ENCODE assay signal across 30 mouse cellular contexts in genomic region chr4:120057529-120057928, GRCm38 (mm10). TPM values are rescaled to one million over a fixed set of nuclear protein-coding genes. Genes with fewer than 3 reads are reported as not detected.
A peak's percentile ranks its signal among the peaks of the same experiment; 100 is the strongest.
DNase-seq lines count a peak whose midpoint lies in the region; ATAC-seq and TF ChIP-seq lines count a peak whose summit lies in the region.
"Had no signal": no experiment of that assay in that cellular context is flagged by ENCODE, and none has a peak within 500 bp of the region (broad histone marks: within the 10 kb centered on the region; RNA-seq: fewer than 3 reads in every experiment).

No protein-coding gene starts in this region.

- H3K27me3 ChIP-seq in intestine, postnatal 0 days (replicated peaks; ENCODE audit: control insufficient read depth, insufficient read depth, low read length) = no peaks in the 10 kb centered on the region
- no peaks in the 10 kb centered on the region for H3K27me3 ChIP-seq in intestine, embryonic 16.5 days (replicated peaks; ENCODE audit: control insufficient read depth, insufficient read depth, low read length)
- no peaks in the 10 kb centered on the region for H3K27me3 ChIP-seq in CH12.LX (replicated peaks)
- no peaks in the 10 kb centered on the region for H3K27me3 ChIP-seq in stomach, postnatal 0 days (ENCODE audit: control insufficient read depth, insufficient read depth, low read length)
- H3K27me3 ChIP-seq in hindbrain, embryonic 14.5 days (ENCODE audit: control insufficient read depth, insufficient read depth, low read length) = no peaks in the 10 kb centered on the region
- H3K27me3 ChIP-seq: embryonic facial prominence, embryonic 15.5 days; forebrain, embryonic 12.5 days had no signal

- peak; percentile 22; the same call in 1 of the 2 replicates for TF ChIP-seq POLR2A in CH12.LX (IDR thresholded peaks at IDR 0.05; ENCODE audit: low read depth, low read length)

- H3K4me1 ChIP-seq in intestine, postnatal 0 days (replicated peaks; ENCODE audit: control insufficient read depth, insufficient read depth, low read length) = no peaks in the 10 kb centered on the region
- H3K4me1 ChIP-seq in intestine, embryonic 16.5 days (ENCODE audit: control insufficient read depth, insufficient read depth, low read length) = no peaks in the 10 kb centered on the region
- H3K4me1 ChIP-seq in CH12.LX (ENCODE audit: control insufficient read depth in 1 of 2, insufficient read depth in 2 of 2) (peaks cover 36 to 92% of the 10 kb centered on the region in 2 experiments), ES-E14 (ENCODE audit: control insufficient read depth in 2 of 2, insufficient read depth in 2 of 2, low read length in 2 of 2, poor library complexity in 1 of 2) (no peaks in the 10 kb centered on the region)
- no peaks in the 10 kb centered on the region for H3K4me1 ChIP-seq in stomach, postnatal 0 days (replicated peaks; ENCODE audit: control insufficient read depth, insufficient read depth)
- H3K4me1 ChIP-seq in hindbrain, embryonic 14.5 days (replicated peaks; ENCODE audit: control insufficient read depth, insufficient read depth, low read length) = no peaks in the 10 kb centered on the region
- H3K4me1 ChIP-seq: embryonic facial prominence, embryonic 13.5 days; embryonic facial prominence, embryonic 15.5 days had no signal

- peak; percentile 85 for TF ChIP-seq RAD21 in CH12.LX (IDR thresholded peaks at IDR 0.05; ENCODE audit: low read depth, low read length)

- no peak overlapping the region for H3K4me3 ChIP-seq in intestine, postnatal 0 days (ENCODE audit: low read depth, low read length)
- H3K4me3 ChIP-seq in intestine, embryonic 16.5 days (ENCODE audit: low read length) = no peak overlapping the region
- H3K4me3 ChIP-seq in CH12.LX (replicated peaks in 1 of 3; ENCODE audit: low read depth in 2 of 3, low read length in 2 of 3, poor library complexity in 1 of 3) = peak overlapping the region; percentile 46 to 61 (median 55)
- no peak overlapping the region for H3K4me3 ChIP-seq in ES-E14 (ENCODE audit: insufficient read depth in 1 of 2, low read depth in 1 of 2, low read length in 2 of 2, poor library complexity in 1 of 2, severe bottlenecking in 1 of 2)
- no peak overlapping the region for H3K4me3 ChIP-seq in stomach, postnatal 0 days (ENCODE audit: low read depth, low read length)
- no peak overlapping the region for H3K4me3 ChIP-seq in hindbrain, embryonic 14.5 days (replicated peaks; ENCODE audit: low read length)
- H3K4me3 ChIP-seq: embryonic facial prominence, embryonic 13.5 days; embryonic facial prominence, embryonic 15.5 days; erythroblast, embryonic 14.5 days; forebrain, embryonic 10.5 days; forebrain, embryonic 12.5 days had no signal

- TF ChIP-seq CTCF in intestine, postnatal 0 days (IDR thresholded peaks at IDR 0.05; ENCODE audit: low read depth) = 0 out of 2 replicates have a peak, but pooled peaks have one; percentile 15
- TF ChIP-seq CTCF in CH12.LX (conservative IDR thresholded peaks at IDR 0.05 in 1 of 2, IDR thresholded peaks at IDR 0.05 in 1 of 2; ENCODE audit: low read depth in 2 of 2, low read length in 2 of 2) = peak in 1 of 2 experiments; percentile 78; a peak in 2 of 4 replicates
- 0 out of 2 replicates have a peak, but pooled peaks have one; percentile 19 for TF ChIP-seq CTCF in stomach, postnatal 0 days (IDR thresholded peaks at IDR 0.05; ENCODE audit: low read depth)

- in situ Hi-C loops in CH12.LX (cut with MboI; ENCODE audit: low pct_ligation_motif_present, low pct_unique_long_range_greater_than_20kb, low sequenced_read_pairs) = no loop called here
- in situ Hi-C loops in ES-E14 (cut with MboI; ENCODE audit: low sequenced_read_pairs in 2 of 2, unreplicated experiment in 2 of 2) = no loop called here

- H3K9me3 ChIP-seq in intestine, postnatal 0 days (ENCODE audit: control insufficient read depth) = no peaks in the 10 kb centered on the region
- no peaks in the 10 kb centered on the region for H3K9me3 ChIP-seq in intestine, embryonic 16.5 days (ENCODE audit: control insufficient read depth, low read length)
- H3K9me3 ChIP-seq in CH12.LX (replicated peaks; ENCODE audit: low read length) (peaks cover 3% of the 10 kb centered on the region), ES-E14 (ENCODE audit: control insufficient read depth, insufficient read depth, low read depth, low read length) (no peaks in the 10 kb centered on the region)
- H3K9me3 ChIP-seq in stomach, postnatal 0 days (ENCODE audit: control insufficient read depth, low read length) = no peaks in the 10 kb centered on the region
- H3K9me3 ChIP-seq in hindbrain, embryonic 14.5 days (ENCODE audit: control insufficient read depth, low read length) = no peaks in the 10 kb centered on the region
- H3K9me3 ChIP-seq: embryonic facial prominence, embryonic 13.5 days; embryonic facial prominence, embryonic 15.5 days; forebrain, embryonic 10.5 days; forebrain, embryonic 12.5 days had no signal

- H3K9ac ChIP-seq in intestine, postnatal 0 days (ENCODE audit: low read depth, low read length) = no peak overlapping the region
- no peak overlapping the region for H3K9ac ChIP-seq in intestine, embryonic 16.5 days (ENCODE audit: low read depth, low read length)
- H3K9ac ChIP-seq in CH12.LX (ENCODE audit: insufficient read depth, low read depth) (peak overlapping the region; percentile 69), ES-E14 (ENCODE audit: insufficient read depth, low read depth, low read length, poor library complexity, severe bottlenecking) (no peak overlapping the region)
- no peak overlapping the region for H3K9ac ChIP-seq in stomach, postnatal 0 days (ENCODE audit: low read length)
- no peak overlapping the region for H3K9ac ChIP-seq in hindbrain, embryonic 14.5 days
- H3K9ac ChIP-seq: embryonic facial prominence, embryonic 13.5 days; embryonic facial prominence, embryonic 15.5 days; forebrain, embryonic 12.5 days had no signal

- peaks cover 37% of the 10 kb centered on the region for H3K79me2 ChIP-seq in CH12.LX (replicated peaks; ENCODE audit: control insufficient read depth, extremely low read depth, insufficient read depth, poor library complexity, severe bottlenecking)

- no peak; the same call in 1 of the 2 replicates for TF ChIP-seq EP300 in CH12.LX (IDR thresholded peaks at IDR 0.05; ENCODE audit: low read length)
- no peak for TF ChIP-seq EP300 in stomach, postnatal 0 days (optimal IDR thresholded peaks at IDR 0.05)

- no peak overlapping the region for H3K4me2 ChIP-seq in intestine, postnatal 0 days (replicated peaks; ENCODE audit: low read depth)
- no peak overlapping the region for H3K4me2 ChIP-seq in intestine, embryonic 16.5 days (ENCODE audit: low read depth, low read length)
- peak overlapping the region; percentile 68 for H3K4me2 ChIP-seq in CH12.LX (ENCODE audit: insufficient read depth, low read depth, poor library complexity, severe bottlenecking)
- no peak overlapping the region for H3K4me2 ChIP-seq in stomach, postnatal 0 days (replicated peaks; ENCODE audit: low read depth)
- no peak overlapping the region for H3K4me2 ChIP-seq in hindbrain, embryonic 14.5 days (replicated peaks)
- H3K4me2 ChIP-seq: embryonic facial prominence, embryonic 13.5 days; embryonic facial prominence, embryonic 15.5 days; forebrain, embryonic 12.5 days had no signal

- H3K27ac ChIP-seq in intestine, postnatal 0 days (ENCODE audit: low read depth, low read length) = no peak overlapping the region
- no peak overlapping the region for H3K27ac ChIP-seq in intestine, embryonic 16.5 days (ENCODE audit: low read length)
- H3K27ac ChIP-seq in CH12.LX (ENCODE audit: insufficient read depth, low read depth) = peak overlapping the region; percentile 40; the same call in 1 of the 2 replicates
- H3K27ac ChIP-seq in ES-E14 (ENCODE audit: insufficient read depth, low read depth, low read length, poor library complexity, severe bottlenecking) = no peak overlapping the region
- no peak overlapping the region for H3K27ac ChIP-seq in stomach, postnatal 0 days (replicated peaks)
- H3K27ac ChIP-seq in hindbrain, embryonic 14.5 days = no peak overlapping the region
- H3K27ac ChIP-seq: embryonic facial prominence, embryonic 13.5 days; embryonic facial prominence, embryonic 15.5 days; forebrain, embryonic 10.5 days; forebrain, embryonic 12.5 days had no signal

- WGBS in intestine, postnatal 0 days = 75% methylated on average over 8 of the region's 8 CpGs
- 76% methylated on average over 8 of the region's 8 CpGs for whole genome bisulfite sequencing in intestine, embryonic 16.5 days
- WGBS in stomach, postnatal 0 days = 79% methylated on average over 8 of the region's 8 CpGs
- WGBS in hindbrain, embryonic 14.5 days = 81% methylated on average over 8 of the region's 8 CpGs

- no peaks in the 10 kb centered on the region for H3K36me3 ChIP-seq in intestine, postnatal 0 days (ENCODE audit: control insufficient read depth, insufficient read depth)
- H3K36me3 ChIP-seq in intestine, embryonic 16.5 days (ENCODE audit: control insufficient read depth, insufficient read depth, low read length) = no peaks in the 10 kb centered on the region
- H3K36me3 ChIP-seq in CH12.LX (replicated peaks in 1 of 2; ENCODE audit: control insufficient read depth in 1 of 2, insufficient read depth in 1 of 2, low read length in 1 of 2) (peaks cover 0 to 33% of the 10 kb centered on the region in 2 experiments), ES-E14 (ENCODE audit: control insufficient read depth, insufficient read depth, low read length, poor library complexity, severe bottlenecking) (no peaks in the 10 kb centered on the region)
- H3K36me3 ChIP-seq in stomach, postnatal 0 days (ENCODE audit: control insufficient read depth, insufficient read depth, low read length) = no peaks in the 10 kb centered on the region
- H3K36me3 ChIP-seq in hindbrain, embryonic 14.5 days (replicated peaks; ENCODE audit: control insufficient read depth, insufficient read depth) = no peaks in the 10 kb centered on the region
- H3K36me3 ChIP-seq: embryonic facial prominence, embryonic 13.5 days; embryonic facial prominence, embryonic 15.5 days; forebrain, embryonic 10.5 days; forebrain, embryonic 12.5 days had no signal

- no peak for ATAC-seq in intestine, postnatal 0 days
- ATAC-seq in intestine, embryonic 16.5 days = no peak
- ATAC-seq in stomach, postnatal 0 days (ENCODE audit: low FRiP score, low TSS enrichment) = no peak
- no peak for ATAC-seq in hindbrain, embryonic 14.5 days (ENCODE audit: low FRiP score)
- ATAC-seq: forebrain, embryonic 14.5 days; forebrain, embryonic 16.5 days had no signal

- DNase-seq in CH12.LX (ENCODE audit: extremely low read depth) (peak; percentile 76), ES-E14 (ENCODE audit: low read depth, low spot score) (no peak)
- DNase-seq in stomach, postnatal 0 days (ENCODE audit: low spot score) = no peak
- no peak for DNase-seq in hindbrain, embryonic 14.5 days (ENCODE audit: low spot score)
- DNase-seq in layer of hippocampus, adult 9-11 months = no peak
- DNase-seq: adrenal gland, adult 2 months; adrenal gland, postnatal 10 days; adrenal gland, postnatal 25 days; cerebellum, adult 11 months; cerebellum, adult 18-20 months; cerebellum, adult 8-10 months; cerebellum, adult 9-11 months; cerebellum, postnatal 14 days; cerebellum, postnatal 36 days; embryo, embryonic 11 days had no signal

- dilution Hi-C loops in CH12.LX (cut with MboI; ENCODE audit: extremely low pct_ligation_motif_present, extremely low pct_unique_long_range_greater_than_20kb, low sequenced_read_pairs) = no loop called here

RNA-seq across cellular contexts. Expression of gene AL607142.1, which starts 7.3 kb away (rescaled TPM):
- polyA plus RNA-seq in intestine, postnatal 0 days (2015; fragmentation: Nextera tagmentation; extraction: Ambion mirVana) = not detected in 2 replicates
- not detected in 2 replicates for polyA plus RNA-seq in intestine, embryonic 16.5 days (2015; fragmentation: Nextera tagmentation; extraction: Ambion mirVana)
- total RNA-seq in CH12.LX (2012; rRNA removed) (not detected in 2 replicates), CH12.LX (2014; rRNA removed) (not detected in 2 replicates), ES-E14 (2012; rRNA removed) (not detected in 2 replicates)
- polyA plus RNA-seq in CH12.LX (2012; ENCODE audit: insufficient read length, low read depth) = 22.0 TPM in 1 of 2 replicates, not detected in the other
- not detected in 2 replicates for polyA plus RNA-seq in stomach, postnatal 0 days (2015; fragmentation: Nextera tagmentation; extraction: Ambion mirVana)
- not detected in 2 replicates for polyA plus RNA-seq in hindbrain, embryonic 14.5 days (2014; fragmentation: Nextera tagmentation; extraction: Ambion mirVana)
- total RNA-seq: adrenal gland, adult 2 months; adrenal gland, postnatal 10 days; adrenal gland, postnatal 25 days; adrenal gland, postnatal 4 days; common myeloid progenitor, adult 5-6 weeks; MEL had no signal
- polyA plus RNA-seq: adrenal gland, adult 2 months; brain, embryonic 14.5 days; C2C12; embryonic facial prominence, embryonic 11.5 days; embryonic facial prominence, embryonic 13.5 days; embryonic facial prominence, embryonic 15.5 days; erythroblast, embryonic 14.5 days; forebrain, embryonic 10.5 days; forebrain, embryonic 12.5 days; forebrain, embryonic 14.5 days; forebrain, embryonic 16.5 days had no signal

Comparison
In these comparisons a context has a peak if more than half of its experiments do, and no peak if none do; other contexts are left out.
1. H3K4me3 ChIP-seq: peak in CH12.LX (3 of 3); none in intestine, postnatal 0 days (single experiment), intestine, embryonic 16.5 days (single experiment), ES-E14 (0 of 2), stomach, postnatal 0 days (single experiment) and hindbrain, embryonic 14.5 days (single experiment).